Mouse (Mus musculus) liver, adult 2 months (tissue): ENCODE measurements at regions not wholly inside any gene's neighbourhood (a gene's known extent, or its start where the extent isn't known, plus 50 kb on each side); places are given as distances from the start of the nearest gene placed in this dataset.

ENCODE experiments used
- CTCF ChIP-seq: fragments of 200-500 bp; IDR thresholded peaks from 2 replicates; pipeline ENCODE4 v1.5.1; 2011; ENCODE audit warnings: low read depth, low read length, control low read depth
- POLR2A ChIP-seq: fragments of 200-500 bp; IDR thresholded peaks from 2 replicates; pipeline ENCODE4 v1.6.1; 2011; ENCODE audit warnings: low read length, control low read depth; ENCODE audit not compliant: insufficient read depth; ENCODE audit errors: extremely low read depth

- TF ChIP-seq CTCF (no peak), POLR2A (no peak)
Measured at GRCm38 (mm10) chr13:90762154-90762553, 143.0 kb downstream of the Atp6ap1l start.
